Mouse (Mus musculus) C2C12 (cell line): ENCODE data around the gene Hcn2. TPM values are rescaled to one million over a fixed set of nuclear protein-coding genes. Genes with fewer than 3 reads are reported as not detected.

Source experiments
- H3K27me3 ChIP-seq: one replicate; pipeline ENCODE4 v1.6.1; 2011; ENCODE audit not compliant: control insufficient read depth, insufficient read depth, insufficient read length
- H3K36me3 ChIP-seq: one replicate; pipeline ENCODE4 v1.6.1; 2011; ENCODE audit not compliant: control insufficient read depth, insufficient read depth
- H3K4me3 ChIP-seq: one replicate; pipeline ENCODE4 v1.5.1; 2011; ENCODE audit warnings: mild to moderate bottlenecking, control low read depth; ENCODE audit not compliant: poor library complexity, insufficient read depth, severe bottlenecking
- H3K79me2 ChIP-seq: one replicate; pipeline ENCODE4 v1.6.1; 2011; ENCODE audit not compliant: control insufficient read depth, insufficient read depth
- H3K79me3 ChIP-seq: one replicate; pipeline ENCODE4 v1.6.1; 2011; ENCODE audit warnings: low read depth, control low read depth
- H3ac ChIP-seq: one replicate; pipeline ENCODE3; 2011; ENCODE audit warnings: low read depth; ENCODE audit not compliant: control insufficient read depth, insufficient read length
- CEBPB ChIP-seq: IDR thresholded peaks from one replicate; pipeline ENCODE4 v1.6.1; 2011; ENCODE audit warnings: low read depth, mild to moderate bottlenecking, control low read depth, moderate library complexity
- CTCF ChIP-seq: IDR thresholded peaks from one replicate; pipeline ENCODE4 v1.5.1; 2011; ENCODE audit not compliant: control insufficient read depth, insufficient read depth, insufficient read length
- FOSL1 ChIP-seq: IDR thresholded peaks from one replicate; pipeline ENCODE4 v1.8.0; 2011; ENCODE audit warnings: mild to moderate bottlenecking, low read length; ENCODE audit not compliant: poor library complexity, insufficient read depth, severe bottlenecking
- MAX ChIP-seq: IDR thresholded peaks from one replicate; pipeline ENCODE4 v1.6.1; 2011; ENCODE audit warnings: mild to moderate bottlenecking, control low read depth
- MYOD1 ChIP-seq: IDR thresholded peaks from one replicate; pipeline ENCODE4 v1.6.1; 2011; ENCODE audit warnings: low read depth; ENCODE audit not compliant: control insufficient read depth, insufficient read length
- MYOG ChIP-seq: IDR thresholded peaks from one replicate; pipeline ENCODE4 v1.6.1; 2011; ENCODE audit not compliant: control insufficient read depth, insufficient read length; ENCODE audit errors: extremely low read depth
- USF1 ChIP-seq: IDR thresholded peaks from one replicate; pipeline ENCODE4 v1.6.1; 2011; ENCODE audit warnings: low read depth, mild to moderate bottlenecking, control low read depth, moderate library complexity
- polyA plus RNA-seq: library from polyadenylated mRNA; unstranded; fragments of >200 nt; fragmentation: generic; extraction: Trizol; gene quantifications from one replicate; pipeline ENCODE4 v1.2.1, GENCODE M21; 2012; ENCODE audit warnings: missing spikeins

Gene Hcn2
- polyA plus RNA-seq, 1 experiment = 0.34 TPM

DNA sequence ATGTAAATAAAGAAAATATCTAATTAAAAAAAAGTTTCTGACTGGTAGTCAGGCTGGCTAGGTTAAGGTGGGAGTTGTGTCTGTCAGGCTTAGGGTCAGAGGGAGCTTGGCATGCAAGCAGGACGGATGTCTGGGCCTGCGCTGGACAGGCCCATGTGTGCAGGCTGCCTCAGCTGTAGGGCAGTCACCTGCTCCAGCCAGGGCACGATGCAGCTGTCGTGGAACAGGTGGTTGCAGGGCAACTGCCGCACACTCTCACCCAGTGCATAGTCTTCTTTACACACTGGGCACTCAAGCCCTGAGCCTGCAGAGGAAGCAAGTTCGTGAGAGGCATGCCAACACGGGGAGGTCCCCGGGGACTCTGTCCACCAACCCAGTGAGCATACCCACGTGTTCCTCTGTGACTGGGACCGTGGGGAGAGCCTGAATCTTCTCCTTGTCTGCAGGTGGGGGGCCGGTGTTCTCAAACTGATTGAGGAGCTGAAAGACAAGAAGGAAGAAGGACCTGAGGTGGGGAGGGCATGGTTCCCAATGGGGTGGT, 44.2 kb downstream of the Hcn2 start:
- peaks cover 87% of the 10 kb centered on the region for H3K36me3 ChIP-seq
- no peak overlapping the region for H3ac ChIP-seq
- TF ChIP-seq FOSL1 (no peak), MAX (no peak), CTCF (no peak), USF1 (no peak), CEBPB (no peak), MYOG (no peak), MYOD1 (no peak)
- peaks cover 36% of the 10 kb centered on the region for H3K79me3 ChIP-seq
- no peak overlapping the region for H3K4me3 ChIP-seq
- H3K79me2 ChIP-seq = peaks cover 52% of the 10 kb centered on the region
- no peaks in the 10 kb centered on the region for H3K27me3 ChIP-seq

DNA sequence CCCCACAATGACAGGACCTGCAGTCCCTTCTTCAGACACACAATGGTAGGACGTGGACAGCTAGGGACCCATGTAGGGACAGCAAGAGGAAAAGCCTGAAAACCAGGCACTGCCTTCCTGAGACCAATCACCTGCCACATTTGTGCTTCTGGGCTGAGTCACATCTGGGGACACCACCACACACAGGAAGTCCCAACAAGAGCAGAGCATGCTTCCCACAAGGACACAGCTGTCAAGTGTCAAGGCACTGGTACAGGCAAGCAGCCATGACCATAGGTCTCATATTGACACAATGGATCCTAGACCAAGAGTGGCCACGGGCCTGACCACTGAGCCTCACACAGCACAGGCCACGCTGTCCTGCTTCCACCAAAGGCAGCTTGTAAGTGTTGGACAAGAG, 46.4 kb downstream of the Hcn2 start:
- no peak overlapping the region for H3K4me3 ChIP-seq
- TF ChIP-seq USF1 = no peak
- TF ChIP-seq MYOD1 = no peak
- TF ChIP-seq MAX = no peak
- no peak for TF ChIP-seq CEBPB
- TF ChIP-seq FOSL1 = no peak
- TF ChIP-seq CTCF = no peak
- no peak for TF ChIP-seq MYOG
- H3K79me3 ChIP-seq = peaks cover 44% of the 10 kb centered on the region
- peaks cover 68% of the 10 kb centered on the region for H3K36me3 ChIP-seq
- H3ac ChIP-seq = no peak overlapping the region
- H3K27me3 ChIP-seq = no peaks in the 10 kb centered on the region
- H3K79me2 ChIP-seq = peaks cover 63% of the 10 kb centered on the region

DNA sequence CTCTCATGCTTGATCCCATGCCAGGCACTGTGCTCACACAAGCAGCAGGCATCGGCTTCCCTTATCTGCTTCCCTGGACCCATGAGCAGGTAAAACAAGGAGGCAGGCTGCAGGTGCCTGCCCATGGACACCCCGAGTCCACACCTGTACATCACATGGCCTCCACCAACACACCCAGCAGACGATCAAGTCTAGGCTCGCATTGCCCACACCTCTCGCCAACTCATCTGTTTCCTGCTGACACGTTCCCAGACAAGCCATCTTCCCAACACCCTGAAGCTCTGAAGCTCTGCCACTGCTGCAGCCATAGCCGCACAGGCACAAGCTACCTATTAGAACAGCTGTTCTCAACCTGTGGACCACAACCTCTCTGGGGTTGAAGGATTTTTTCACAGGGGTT, 47.8 kb downstream of the Hcn2 start:
- H3K79me3 ChIP-seq = peaks cover 44% of the 10 kb centered on the region
- no peak for TF ChIP-seq CTCF
- no peak for TF ChIP-seq MYOG
- no peak for TF ChIP-seq FOSL1
- H3K27me3 ChIP-seq = no peaks in the 10 kb centered on the region
- H3K4me3 ChIP-seq = no peak overlapping the region
- peaks cover 58% of the 10 kb centered on the region for H3K36me3 ChIP-seq
- H3ac ChIP-seq = no peak overlapping the region
- H3K79me2 ChIP-seq = peaks cover 63% of the 10 kb centered on the region

DNA sequence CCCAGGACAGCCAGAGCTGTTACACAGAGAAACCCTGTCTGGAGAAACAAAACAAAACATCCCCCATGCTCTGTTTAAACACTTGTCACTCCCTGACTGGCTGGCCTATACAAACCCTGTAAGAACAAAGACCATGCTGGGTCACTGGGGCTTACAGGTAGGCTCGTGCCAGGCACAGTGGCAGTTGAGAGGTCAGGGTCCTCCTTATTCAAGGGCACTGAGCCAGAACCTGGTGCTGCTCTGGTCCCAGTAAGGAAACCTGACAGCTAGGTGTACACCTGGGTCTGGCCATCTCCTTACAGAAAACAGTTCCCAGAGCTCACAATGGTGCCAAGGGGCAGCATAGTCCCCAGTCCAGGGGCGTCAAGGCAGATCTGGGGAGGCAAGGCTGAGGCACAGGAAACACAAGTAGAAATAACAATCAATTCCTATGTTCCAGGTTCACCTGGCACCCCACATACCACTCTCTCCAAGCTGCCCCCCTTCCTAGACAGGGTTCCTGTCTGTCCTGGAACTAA, 48.9 kb downstream of the Hcn2 start:
- peaks cover 48% of the 10 kb centered on the region for H3K36me3 ChIP-seq
- H3K79me2 ChIP-seq = peaks cover 63% of the 10 kb centered on the region
- no peak for TF ChIP-seq CEBPB
- H3K79me3 ChIP-seq = peaks cover 44% of the 10 kb centered on the region
- H3ac ChIP-seq = peak overlapping the region; percentile 89
- H3K4me3 ChIP-seq = peak overlapping the region; percentile 99
- H3K27me3 ChIP-seq = no peaks in the 10 kb centered on the region

DNA sequence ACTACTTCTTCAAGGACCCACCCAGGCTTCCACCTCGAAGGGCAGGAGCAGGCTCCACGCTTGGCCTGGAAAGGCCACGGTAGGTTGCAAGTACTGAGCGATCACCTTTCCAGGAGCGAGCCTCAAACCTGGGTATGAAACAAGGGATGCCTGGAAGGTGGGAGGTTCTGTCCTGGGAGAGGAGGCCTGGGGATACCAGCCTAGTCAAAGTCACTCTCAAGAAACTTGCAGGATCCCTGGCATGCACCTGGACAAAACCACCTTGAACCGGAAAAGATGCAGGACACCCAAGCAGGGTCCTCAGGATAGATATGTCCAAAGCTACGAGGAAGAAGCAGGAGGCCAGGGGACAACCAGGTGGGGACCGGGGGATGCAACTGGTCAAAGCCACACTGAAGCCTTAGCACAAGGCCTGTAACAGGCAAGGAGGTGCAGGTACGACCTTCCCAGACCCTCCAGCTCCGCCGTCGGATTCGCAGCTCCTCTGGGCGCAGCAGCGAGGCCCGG, 49.6 kb downstream of the Hcn2 start:
- Histone ChIP-seq H3K79me2 (peaks cover 57% of the 10 kb centered on the region), H3K4me3 (peak overlapping the region; percentile 99), H3K27me3 (no peaks in the 10 kb centered on the region), H3ac (peak overlapping the region; percentile 89), H3K36me3 (peaks cover 40% of the 10 kb centered on the region), H3K79me3 (peaks cover 44% of the 10 kb centered on the region)
- no peak for TF ChIP-seq USF1
- no peak for TF ChIP-seq CTCF
- no peak for TF ChIP-seq FOSL1
- no peak for TF ChIP-seq MYOG
- TF ChIP-seq MYOD1 = no peak
